Mouse (Mus musculus): ENCODE data around the gene Lbx1.

Gene Lbx1

GRCm38 (mm10) chr19:45235766-45236362 lies at the start of gene Lbx1:
Lbx1 (minus strand) TSS chr19:45235812.
- in situ Hi-C loops (cut with MboI, MseI) = loop anchor here in 1 of 2 experiments (25.0 kb wide), 1 partner anchor 1626 kb away; no protein-coding TSS in a partner anchor

- in situ Hi-C loops (cut with MboI, MseI) = loop anchor here in 1 of 2 experiments (5.0 kb wide), 2 partner anchors 154 to 264 kb away; no protein-coding TSS in a partner anchor
Observed at GRCm38 (mm10) chr19:45283302-45283701, 47.7 kb upstream of the Lbx1 start.

- in situ Hi-C loops (cut with MboI, MseI) = no loop called here
Observed at GRCm38 (mm10) chr19:45276196-45276595, 40.6 kb upstream of the Lbx1 start.

GRCm38 (mm10) chr19:45271986-45272385 lies 36.4 kb upstream of the Lbx1 start:
- in situ Hi-C loops (cut with MboI, MseI) = no loop called here

GRCm38 (mm10) chr19:45262995-45263394 lies 27.4 kb upstream of the Lbx1 start:
- in situ Hi-C loops (cut with MboI, MseI) = no loop called here

- in situ Hi-C loops (cut with MboI, MseI) = no loop called here
Observed at GRCm38 (mm10) chr19:45257414-45258326, 22.1 kb upstream of the Lbx1 start.

- in situ Hi-C loops (cut with MboI, MseI) = no loop called here
Observed at GRCm38 (mm10) chr19:45254806-45255205, 19.2 kb upstream of the Lbx1 start.

GRCm38 (mm10) chr19:45252436-45252835 lies 16.8 kb upstream of the Lbx1 start:
- in situ Hi-C loops (cut with MboI, MseI) = no loop called here

- in situ Hi-C loops (cut with MboI, MseI) = loop anchor here in 1 of 2 experiments (25.0 kb wide), 1 partner anchor 1614 kb away; no protein-coding TSS in a partner anchor
Observed at GRCm38 (mm10) chr19:45248691-45249090, 13.1 kb upstream of the Lbx1 start.

GRCm38 (mm10) chr19:45243918-45244700 lies 8.5 kb upstream of the Lbx1 start:
- in situ Hi-C loops (cut with MboI, MseI) = loop anchor here in 1 of 2 experiments (25.0 kb wide), 1 partner anchor 1618 kb away; no protein-coding TSS in a partner anchor

- in situ Hi-C loops (cut with MboI, MseI) = loop anchor here in 1 of 2 experiments (25.0 kb wide), 1 partner anchor 1619 kb away; no protein-coding TSS in a partner anchor
Observed at GRCm38 (mm10) chr19:45243264-45243602, 7.6 kb upstream of the Lbx1 start.

GRCm38 (mm10) chr19:45242348-45243263 lies 7.0 kb upstream of the Lbx1 start:
- in situ Hi-C loops (cut with MboI, MseI) = loop anchor here in 1 of 2 experiments (25.0 kb wide), 1 partner anchor 1620 kb away; no protein-coding TSS in a partner anchor

- in situ Hi-C loops (cut with MboI, MseI) = loop anchor here in 1 of 2 experiments (25.0 kb wide), 1 partner anchor 1620 kb away; no protein-coding TSS in a partner anchor
Observed at GRCm38 (mm10) chr19:45242017-45242347, 6.4 kb upstream of the Lbx1 start.

- in situ Hi-C loops (cut with MboI, MseI) = loop anchor here in 1 of 2 experiments (25.0 kb wide), 1 partner anchor 1622 kb away; no protein-coding TSS in a partner anchor
Observed at GRCm38 (mm10) chr19:45240026-45240425, 4.4 kb upstream of the Lbx1 start.

GRCm38 (mm10) chr19:45239191-45239590 lies 3.6 kb upstream of the Lbx1 start:
- in situ Hi-C loops (cut with MboI, MseI) = loop anchor here in 1 of 2 experiments (25.0 kb wide), 1 partner anchor 1623 kb away; no protein-coding TSS in a partner anchor

GRCm38 (mm10) chr19:45237665-45238209 lies 2.1 kb upstream of the Lbx1 start:
- in situ Hi-C loops (cut with MboI, MseI) = loop anchor here in 1 of 2 experiments (25.0 kb wide), 1 partner anchor 1625 kb away; no protein-coding TSS in a partner anchor

GRCm38 (mm10) chr19:45237099-45237498 lies 1.5 kb upstream of the Lbx1 start:
- in situ Hi-C loops (cut with MboI, MseI) = loop anchor here in 1 of 2 experiments (25.0 kb wide), 1 partner anchor 1625 kb away; no protein-coding TSS in a partner anchor

- in situ Hi-C loops (cut with MboI, MseI) = loop anchor here in 1 of 2 experiments (25.0 kb wide), 1 partner anchor 1626 kb away; no protein-coding TSS in a partner anchor
Observed at GRCm38 (mm10) chr19:45236363-45236942, 841 bp upstream of the Lbx1 start.

- in situ Hi-C loops (cut with MboI, MseI) = loop anchor here in 1 of 2 experiments (25.0 kb wide), 1 partner anchor 1627 kb away; no protein-coding TSS in a partner anchor
Observed at GRCm38 (mm10) chr19:45235331-45235741, 276 bp downstream of the Lbx1 start.

All from T-helper 17 cell (primary cell).